Mouse (Mus musculus): ENCODE measurements around the gene Ube2z.

DNA sequence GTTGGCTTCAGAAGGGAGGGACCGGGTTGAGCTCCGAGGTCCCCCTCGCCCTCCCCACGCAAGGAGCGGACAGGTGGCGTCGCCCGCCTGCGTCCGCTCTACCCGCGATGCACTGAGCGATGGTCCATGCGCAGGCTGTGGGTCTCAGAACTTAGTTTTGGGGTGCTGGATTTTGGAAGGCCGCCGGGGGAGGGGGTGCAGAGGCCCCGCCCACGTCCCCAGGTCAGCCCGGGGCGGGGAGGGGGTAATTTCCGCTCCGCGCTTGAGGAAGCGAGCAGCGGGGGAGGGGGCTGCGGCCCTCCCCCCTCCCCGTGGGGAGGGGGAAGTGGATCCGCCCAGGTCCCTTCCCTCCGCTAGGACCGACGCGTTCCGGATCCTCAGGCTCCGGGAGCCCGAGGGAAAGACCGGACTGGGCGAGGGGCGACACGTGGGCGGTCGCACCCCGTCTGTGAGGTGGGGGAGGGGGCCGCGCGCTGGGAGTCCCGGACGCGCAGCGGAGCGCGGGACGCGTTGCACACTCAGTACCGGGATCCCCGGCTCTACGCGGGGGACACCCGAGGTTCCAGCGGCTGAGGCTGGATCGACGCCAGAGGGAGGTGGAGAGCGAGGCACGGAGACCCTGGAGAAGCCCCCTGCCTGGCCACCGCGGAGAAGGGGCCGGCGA is 58.2 kb downstream of the Ube2z start:
- TF ChIP-seq FLI1 (IDR thresholded peaks at IDR 0.05; ENCODE audit: low read length) (no peak), GATA1 (IDR thresholded peaks at IDR 0.05; ENCODE audit: borderline replicate concordance, low read length) (no peak)
